Mouse (Mus musculus): ENCODE measurements around the gene Synm. TPM values are rescaled to one million over a fixed set of nuclear protein-coding genes. Genes with fewer than 3 reads are reported as not detected.

Synm gene
- polyA plus RNA-seq, 1 experiment from 2014 or later = 14.5 TPM

GRCm38 (mm10) chr7:67692141-67692540 lies 67.4 kb downstream of the Synm start:
- WGBS = 81% methylated on average over 3 of the region's 3 CpGs

GRCm38 (mm10) chr7:67691036-67691435 lies 68.5 kb downstream of the Synm start:
- no peak overlapping the region for H3K27ac ChIP-seq (replicated peaks)
- H3K27me3 ChIP-seq = no peaks in the 10 kb centered on the region
- H3K9me3 ChIP-seq = no peaks in the 10 kb centered on the region
- H3K36me3 ChIP-seq = no peaks in the 10 kb centered on the region
- WGBS = 84% methylated on average over 6 of the region's 6 CpGs
- no peak for ATAC-seq (ENCODE audit: low read depth)
- no peaks in the 10 kb centered on the region for H3K4me1 ChIP-seq (replicated peaks)
- no peak overlapping the region for H3K4me2 ChIP-seq
- H3K9ac ChIP-seq = no peak overlapping the region
- H3K4me3 ChIP-seq = no peak overlapping the region

More at GRCm38 (mm10) chr7:67692141-67692540, 67.4 kb downstream of the Synm start:
- H3K4me3 ChIP-seq = no peak overlapping the region
- no peak for ATAC-seq (ENCODE audit: low read depth)
- H3K9ac ChIP-seq = no peak overlapping the region
- no peak overlapping the region for H3K27ac ChIP-seq (replicated peaks)
- H3K36me3 ChIP-seq = no peaks in the 10 kb centered on the region
- H3K4me1 ChIP-seq (replicated peaks) = no peaks in the 10 kb centered on the region
- no peak overlapping the region for H3K4me2 ChIP-seq
- H3K27me3 ChIP-seq = no peaks in the 10 kb centered on the region
- H3K9me3 ChIP-seq = no peaks in the 10 kb centered on the region

DNA sequence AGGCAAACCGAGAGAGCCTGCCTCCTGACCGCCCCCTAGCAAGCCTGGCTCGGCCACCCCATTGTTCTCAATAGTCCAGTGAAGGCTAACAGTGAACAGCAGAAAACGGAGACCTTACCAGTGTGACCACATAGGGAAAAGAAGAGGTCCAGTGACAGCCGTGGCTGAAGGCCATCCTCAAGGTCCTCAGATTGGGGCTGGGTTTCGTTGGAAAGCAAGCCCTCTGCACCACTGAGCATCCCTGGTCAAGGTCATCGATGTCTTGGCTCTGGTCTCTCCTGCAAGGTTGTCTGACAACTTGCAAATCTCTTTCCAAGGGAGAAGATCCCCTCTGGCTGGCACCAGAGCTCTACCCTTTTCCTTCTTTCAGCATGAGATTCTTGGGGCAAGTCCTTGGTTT lies 69.7 kb downstream of the Synm start:
- Histone ChIP-seq H3K4me2 (no peak overlapping the region), H3K9me3 (no peaks in the 10 kb centered on the region), H3K9ac (no peak overlapping the region), H3K27ac (replicated peaks) (no peak overlapping the region), H3K36me3 (peaks cover 5% of the 10 kb centered on the region; the same call in 1 of the 2 replicates), H3K27me3 (no peaks in the 10 kb centered on the region), H3K4me3 (no peak overlapping the region), H3K4me1 (replicated peaks) (no peaks in the 10 kb centered on the region)
- 85% methylated on average over 7 of the region's 7 CpGs for WGBS
- ATAC-seq (ENCODE audit: low read depth) = no peak

GRCm38 (mm10) chr7:67688281-67688680 lies 71.3 kb downstream of the Synm start:
- no peak overlapping the region for H3K4me3 ChIP-seq
- no peak overlapping the region for H3K4me2 ChIP-seq
- H3K27ac ChIP-seq (replicated peaks) = no peak overlapping the region
- H3K9ac ChIP-seq = no peak overlapping the region
- H3K36me3 ChIP-seq = peaks cover 9% of the 10 kb centered on the region; the same call in 1 of the 2 replicates
- no peaks in the 10 kb centered on the region for H3K9me3 ChIP-seq
- no peak for ATAC-seq (ENCODE audit: low read depth)
- H3K27me3 ChIP-seq = no peaks in the 10 kb centered on the region
- WGBS = 50% methylated on average over 3 of the region's 3 CpGs
- no peaks in the 10 kb centered on the region for H3K4me1 ChIP-seq (replicated peaks)

DNA sequence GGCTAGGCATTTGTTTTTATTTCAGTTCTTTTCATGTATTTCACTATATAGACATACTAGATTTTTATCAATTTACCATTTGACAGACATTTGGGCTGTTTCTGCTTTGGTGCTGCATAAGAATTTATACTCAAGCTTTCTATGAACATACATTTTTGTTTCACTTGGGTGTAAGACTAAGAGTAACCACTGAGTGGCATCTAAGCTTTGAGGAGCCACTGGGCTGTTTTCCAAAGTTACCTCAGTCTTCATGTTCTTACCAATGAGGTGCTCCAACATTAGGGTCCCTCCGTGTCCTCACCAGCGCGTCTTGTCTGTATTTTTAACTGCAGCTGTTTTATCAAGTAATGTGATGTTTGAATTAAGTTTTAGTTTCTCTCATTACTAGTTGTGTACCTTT lies 73.0 kb downstream of the Synm start:
- WGBS = 98% methylated on average over 3 of the region's 3 CpGs
- Histone ChIP-seq H3K36me3 (peaks cover 9% of the 10 kb centered on the region; the same call in 1 of the 2 replicates), H3K9ac (no peak overlapping the region), H3K27me3 (no peaks in the 10 kb centered on the region), H3K4me2 (no peak overlapping the region), H3K27ac (replicated peaks) (no peak overlapping the region), H3K9me3 (no peaks in the 10 kb centered on the region), H3K4me3 (no peak overlapping the region), H3K4me1 (replicated peaks) (no peaks in the 10 kb centered on the region)
- no peak for ATAC-seq (ENCODE audit: low read depth)

GRCm38 (mm10) chr7:67683006-67683405 lies 76.5 kb downstream of the Synm start:
- no peak for ATAC-seq (ENCODE audit: low read depth)
- Histone ChIP-seq H3K4me2 (no peak overlapping the region), H3K4me3 (no peak overlapping the region)

GRCm38 (mm10) chr7:67681078-67681477 lies 78.5 kb downstream of the Synm start:
- H3K4me1 ChIP-seq (replicated peaks) = no peaks in the 10 kb centered on the region
- no peak overlapping the region for H3K4me2 ChIP-seq
- ATAC-seq (ENCODE audit: low read depth) = no peak
- no peak overlapping the region for H3K4me3 ChIP-seq
- no peaks in the 10 kb centered on the region for H3K27me3 ChIP-seq
- H3K9ac ChIP-seq = no peak overlapping the region
- no peak overlapping the region for H3K27ac ChIP-seq (replicated peaks)
- no peaks in the 10 kb centered on the region for H3K9me3 ChIP-seq
- 75% methylated on average over 9 of the region's 9 CpGs for WGBS
- peaks cover 9% of the 10 kb centered on the region; the same call in 1 of the 2 replicates for H3K36me3 ChIP-seq

More at GRCm38 (mm10) chr7:67683006-67683405, 76.5 kb downstream of the Synm start:
- no peaks in the 10 kb centered on the region for H3K27me3 ChIP-seq
- 87% methylated on average over 16 of the region's 16 CpGs for WGBS
- no peak overlapping the region for H3K27ac ChIP-seq (replicated peaks)
- no peak overlapping the region for H3K9ac ChIP-seq
- peaks cover 9% of the 10 kb centered on the region; the same call in 1 of the 2 replicates for H3K36me3 ChIP-seq
- no peaks in the 10 kb centered on the region for H3K4me1 ChIP-seq (replicated peaks)
- H3K9me3 ChIP-seq = no peaks in the 10 kb centered on the region

Small RNA genes within 50 kb of the gene (microRNA-seq; reads per million reads assigned to microRNA genes)
- not detected for gene Gm23844

Other genes starting within 250 kb of the Synm start
- 30.6 and 35.3 TPM in 2 replicates for gene Lrrc28, start 114.5 kb downstream of the Synm start, polyA plus RNA-seq (2015; fragmentation: Nextera tagmentation; extraction: Ambion mirVana)
- 11.7 and 11.9 TPM in 2 replicates for gene Ttc23, start 112.3 kb downstream of the Synm start, polyA plus RNA-seq (2015; fragmentation: Nextera tagmentation; extraction: Ambion mirVana)
- gene Igf1r, start 193.1 kb upstream of the Synm start, polyA plus RNA-seq (2015; fragmentation: Nextera tagmentation; extraction: Ambion mirVana) = 23.7 and 28.5 TPM in 2 replicates

All from neural tube, embryonic 13.5 days (tissue).